Mouse (Mus musculus): ENCODE data around the gene Dhx16.
A peak's percentile ranks its signal among the peaks of the same experiment; 100 is the strongest.

DNA sequence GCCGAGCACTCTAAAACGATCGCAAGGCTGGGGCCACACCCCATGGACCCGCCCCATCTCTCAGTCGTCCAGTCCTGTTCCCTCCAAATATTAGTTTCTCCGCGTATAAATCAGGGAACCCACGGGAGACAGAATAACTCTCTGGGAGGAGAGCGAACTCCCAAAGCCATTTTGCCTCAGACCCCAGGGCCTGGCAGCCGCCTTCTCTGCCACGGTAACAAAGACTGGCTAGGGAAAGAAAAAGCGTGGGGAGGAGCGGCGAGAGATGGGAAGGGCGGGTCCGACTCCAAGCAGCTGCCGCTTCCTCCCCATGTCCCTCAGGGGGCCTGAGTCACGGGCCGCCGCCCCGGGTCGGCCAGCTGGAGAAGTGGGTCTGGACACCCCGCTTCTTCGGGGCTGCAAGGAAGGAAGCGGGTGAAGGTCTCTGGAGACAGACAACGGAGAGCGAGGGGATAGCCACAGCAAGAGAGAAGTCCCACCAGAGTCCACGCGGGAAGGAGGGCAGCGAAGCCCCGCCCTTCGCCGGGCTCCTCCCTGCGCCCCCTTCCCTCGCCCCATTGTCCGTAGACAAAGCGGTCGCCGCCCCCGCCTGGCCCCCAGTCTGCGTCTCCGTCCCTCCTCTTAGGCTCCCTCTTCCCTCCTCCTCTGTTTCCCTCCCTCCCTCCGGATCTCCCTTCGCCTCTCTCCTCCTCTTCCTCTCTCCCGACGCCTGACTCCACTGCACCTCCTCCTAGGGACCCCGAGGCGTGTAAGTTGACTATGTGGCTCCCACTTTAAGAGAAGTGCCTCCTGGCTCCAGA is 13.9 kb upstream of the Dhx16 start, which contains the start of gene Ppp1r18:
- TF ChIP-seq CTCF (IDR thresholded peaks at IDR 0.05; ENCODE audit: insufficient read depth, low read length), result no peak
- peak; percentile 67; the same call in 1 of the 2 replicates for TF ChIP-seq POLR2A (IDR thresholded peaks at IDR 0.05; ENCODE audit: borderline replicate concordance, extremely low read depth, low read depth, low read length)
